In the genomic region with DNA sequence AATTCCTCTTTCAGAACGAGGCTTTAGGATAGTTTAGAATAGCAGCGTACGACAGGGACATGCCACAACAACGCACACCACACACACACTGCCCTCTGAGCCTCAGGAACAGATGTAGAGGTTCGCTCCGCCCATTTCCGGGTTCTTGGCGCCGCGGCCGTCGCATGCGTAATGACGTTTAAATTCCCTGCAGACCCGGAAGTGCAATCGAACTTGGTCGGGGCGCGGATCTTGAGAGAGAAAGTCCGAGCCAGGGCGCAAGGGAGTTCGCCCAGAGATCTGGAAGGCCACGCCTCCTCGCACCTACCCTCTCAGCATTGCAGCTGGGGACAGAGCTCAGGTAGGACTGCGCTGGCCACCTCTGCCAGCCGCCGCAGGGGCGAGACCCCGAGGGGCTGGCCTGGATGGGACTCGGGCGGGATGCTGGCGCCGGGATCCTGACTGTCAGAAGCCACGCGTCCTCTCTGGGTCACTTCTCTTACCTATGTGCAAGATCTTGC, we compare ENCODE assay signal across 8 mouse cellular contexts. TPM values are rescaled to one million over a fixed set of nuclear protein-coding genes. Genes with fewer than 3 reads are reported as not detected.
DNase-seq lines count a peak whose midpoint lies in the region; ATAC-seq lines count a peak whose summit lies in the region.

No protein-coding gene starts in this region.

- DNase-seq in MEL-GATA-1-ER (ENCODE audit: extremely low read depth, low read depth), result peak; percentile 82
- peak; percentile 86 for DNase-seq in cerebellum, adult 8-10 months
- DNase-seq in forelimb bud, embryonic 11.5 days (ENCODE audit: low read depth, low spot score), result peak; percentile 92
- peak; percentile 86 for DNase-seq in layer of hippocampus, adult 9-10 months (ENCODE audit: low spot score)
- DNase-seq in ovary, postnatal 10 days (ENCODE audit: low spot score), result peak; percentile 71
- DNase-seq in thymus, postnatal 10 days (ENCODE audit: low spot score in 2 of 2), result peak; percentile 85 to 90

- no peaks in the 10 kb centered on the region for H3K9me3 ChIP-seq in lung, embryonic 16.5 days (ENCODE audit: control insufficient read depth, low read length)

- peaks cover 9% of the 10 kb centered on the region; the same call in 1 of the 2 replicates for H3K4me1 ChIP-seq in lung, embryonic 16.5 days (replicated peaks; ENCODE audit: control insufficient read depth, insufficient read depth, low read length)

- H3K27me3 ChIP-seq in lung, embryonic 16.5 days (ENCODE audit: control insufficient read depth, insufficient read depth, low read depth, low read length), result no peaks in the 10 kb centered on the region

- no peaks in the 10 kb centered on the region for H3K36me3 ChIP-seq in lung, embryonic 16.5 days (ENCODE audit: control insufficient read depth, insufficient read depth, low read length)

- H3K9ac ChIP-seq in lung, embryonic 16.5 days (ENCODE audit: low read length), result peak overlapping the region; percentile 85

- peak overlapping the region; percentile 56; the same call in 1 of the 2 replicates for H3K27ac ChIP-seq in lung, embryonic 16.5 days (ENCODE audit: low read length)

- ATAC-seq in hematopoietic stem cell, adult 5-6 weeks (replicated peaks in 1 of 2; ENCODE audit: insufficient read depth in 1 of 2, low FRiP score in 2 of 2, low TSS enrichment in 1 of 2, low read depth in 1 of 2, poor library complexity in 2 of 2, severe bottlenecking in 2 of 2), result peak; percentile 98 to 99
- peak; percentile 99 for ATAC-seq in lung, embryonic 16.5 days (ENCODE audit: low read depth)

- H3K4me3 ChIP-seq in lung, embryonic 16.5 days (ENCODE audit: low read length), result peak overlapping the region; percentile 84

- WGBS in lung, embryonic 16.5 days, result under 1% methylated on average over 35 of the region's 35 CpGs

- peak overlapping the region; percentile 64 for H3K4me2 ChIP-seq in lung, embryonic 16.5 days (ENCODE audit: low read depth, low read length)

RNA-seq across cellular contexts. Expression of gene Fam172a, which starts 6.7 kb away (rescaled TPM):
- 33.2 and 42.6 TPM in 2 replicates for total RNA-seq in hematopoietic stem cell, adult 5-6 weeks (2017)
- polyA plus RNA-seq in lung, embryonic 16.5 days (2015; fragmentation: Nextera tagmentation; extraction: Ambion mirVana), result 27.7 and 29.4 TPM in 2 replicates

Comparison
In these comparisons a context has a peak if more than half of its experiments do, and no peak if none do; other contexts are left out.
1. Peak in every context shown above with its lines: DNase-seq, ATAC-seq, H3K4me3 ChIP-seq and H3K27ac ChIP-seq.